Mouse (Mus musculus): ENCODE results near the gene Spindoc.
"Not testable (repeated sequence)": the region's sequence is repeated elsewhere in the genome, so short reads cannot be mapped to it uniquely, and the experiment has no call there.

- not testable (repeated sequence) for TF ChIP-seq POLR2A (IDR thresholded peaks at IDR 0.05; ENCODE audit: insufficient read depth, low read length); CTCF (IDR thresholded peaks at IDR 0.05; ENCODE audit: low read depth, low read length)
- TF ChIP-seq EP300 (IDR thresholded peaks at IDR 0.05; ENCODE audit: insufficient read depth, low read depth, low read length) = peak; percentile 76
Measured at GRCm38 (mm10) chr19:7369469-7369868, 13.3 kb downstream of the Spindoc start.
